In the genomic region with DNA sequence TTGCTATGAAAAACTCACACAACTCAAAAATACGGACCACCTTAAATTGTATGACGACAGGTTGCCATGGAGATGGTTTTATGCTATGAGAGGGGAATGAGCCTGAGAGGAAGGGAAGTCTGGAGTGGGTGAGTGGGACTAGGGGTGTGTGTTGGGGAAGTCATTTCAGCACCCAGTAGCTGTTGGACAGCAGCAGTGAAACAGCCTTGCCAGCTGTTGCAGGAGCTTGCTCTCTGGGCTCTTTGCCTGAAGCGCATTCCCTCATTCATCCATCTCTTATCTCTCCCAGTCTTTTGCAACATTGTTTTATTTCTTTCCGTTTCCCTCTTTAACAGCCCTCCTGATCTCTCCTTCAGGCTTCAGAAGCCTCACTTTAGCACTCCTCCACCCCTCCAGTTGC, we compare ENCODE assay signal across 15 mouse cellular contexts. TPM values are rescaled to one million over a fixed set of nuclear protein-coding genes. Genes with fewer than 3 reads are reported as not detected.
DNase-seq lines count a peak whose midpoint lies in the region; ATAC-seq and TF ChIP-seq lines count a peak whose summit lies in the region.
"Had no signal": no experiment of that assay in that cellular context is flagged by ENCODE, and none has a peak within 500 bp of the region (broad histone marks: within the 10 kb centered on the region; RNA-seq: fewer than 3 reads in every experiment).

No protein-coding gene starts in this region.

- H3K9ac ChIP-seq in heart, adult 2 months (ENCODE audit: low read depth, low read length): no peak overlapping the region
- H3K9ac ChIP-seq in neural tube, embryonic 15.5 days (replicated peaks): no peak overlapping the region
- H3K9ac ChIP-seq in stomach, postnatal 0 days (ENCODE audit: low read length): no peak overlapping the region
- H3K9ac ChIP-seq: embryonic facial prominence, embryonic 15.5 days; hindbrain, embryonic 13.5 days; kidney, embryonic 15.5 days had no signal

- WGBS in heart, adult 2 months: 26% methylated on average over 4 of the region's 4 CpGs
- 41% methylated on average over 4 of the region's 4 CpGs for WGBS in neural tube, embryonic 15.5 days
- 27% methylated on average over 4 of the region's 4 CpGs for WGBS in limb, embryonic 10.5 days
- 37% methylated on average over 4 of the region's 4 CpGs for WGBS in stomach, postnatal 0 days

- ATAC-seq in neural tube, embryonic 15.5 days (ENCODE audit: low FRiP score): no peak
- no peak for ATAC-seq in stomach, postnatal 0 days (ENCODE audit: low FRiP score, low TSS enrichment)

- H3K27ac ChIP-seq in heart, adult 2 months: no peak overlapping the region
- no peak overlapping the region for H3K27ac ChIP-seq in neural tube, embryonic 15.5 days (replicated peaks)
- H3K27ac ChIP-seq in limb, embryonic 10.5 days: no peak overlapping the region
- H3K27ac ChIP-seq in stomach, postnatal 0 days (replicated peaks): no peak overlapping the region
- H3K27ac ChIP-seq: embryonic facial prominence, embryonic 15.5 days; hindbrain, embryonic 13.5 days; kidney, embryonic 15.5 days; macrophage had no signal

- H3K4me2 ChIP-seq in neural tube, embryonic 15.5 days: no peak overlapping the region
- H3K4me2 ChIP-seq in stomach, postnatal 0 days (replicated peaks; ENCODE audit: low read depth): no peak overlapping the region
- H3K4me2 ChIP-seq: embryonic facial prominence, embryonic 15.5 days; hindbrain, embryonic 13.5 days; kidney, embryonic 15.5 days; liver, embryonic 11.5 days had no signal

- H3K27me3 ChIP-seq in heart, adult 2 months (ENCODE audit: control insufficient read depth, insufficient read depth, low read length): no peaks in the 10 kb centered on the region
- no peaks in the 10 kb centered on the region for H3K27me3 ChIP-seq in neural tube, embryonic 15.5 days (replicated peaks)
- H3K27me3 ChIP-seq in limb, embryonic 10.5 days (ENCODE audit: low read depth, poor library complexity, severe bottlenecking): no peaks in the 10 kb centered on the region
- no peaks in the 10 kb centered on the region for H3K27me3 ChIP-seq in stomach, postnatal 0 days (ENCODE audit: control insufficient read depth, insufficient read depth, low read length)
- H3K27me3 ChIP-seq: embryonic facial prominence, embryonic 15.5 days; hindbrain, embryonic 13.5 days had no signal

- no peaks in the 10 kb centered on the region for H3K79me2 ChIP-seq in heart, adult 2 months (replicated peaks; ENCODE audit: control insufficient read depth, insufficient read depth, low read length)

- TF ChIP-seq EP300 in heart, adult 2 months (IDR thresholded peaks at IDR 0.05; ENCODE audit: insufficient read depth, low read depth, low read length): no peak
- no peak for TF ChIP-seq EP300 in stomach, postnatal 0 days (optimal IDR thresholded peaks at IDR 0.05)

- TF ChIP-seq CTCF in heart, adult 2 months (IDR thresholded peaks at IDR 0.05): no peak
- TF ChIP-seq CTCF in stomach, postnatal 0 days (IDR thresholded peaks at IDR 0.05; ENCODE audit: low read depth): no peak

- peak; percentile 18 for DNase-seq in heart, postnatal 4 days
- no peak for DNase-seq in heart, adult 2 months
- DNase-seq in neural tube, embryonic 10.5 days (ENCODE audit: extremely low spot score, low spot score): peak; percentile 12
- DNase-seq in limb, embryonic 10.5 days (ENCODE audit: low spot score): peak; percentile 29
- no peak for DNase-seq in stomach, postnatal 0 days (ENCODE audit: low spot score)
- no peak for DNase-seq in ovary, adult 18-20 months (ENCODE audit: low spot score)
- no peak for DNase-seq in adrenal gland, postnatal 10 days
- DNase-seq: cerebellum, adult 8-10 months; spleen, adult 18-20 months had no signal

- intact Hi-C loops in heart, adult 2 months (cut with DNase I): no loop called here

- H3K4me3 ChIP-seq in heart, adult 2 months: no peak overlapping the region
- H3K4me3 ChIP-seq in neural tube, embryonic 15.5 days (replicated peaks): no peak overlapping the region
- H3K4me3 ChIP-seq in limb, embryonic 10.5 days: no peak overlapping the region
- H3K4me3 ChIP-seq in stomach, postnatal 0 days (ENCODE audit: low read depth, low read length): no peak overlapping the region
- H3K4me3 ChIP-seq: embryonic facial prominence, embryonic 15.5 days; hindbrain, embryonic 13.5 days; kidney, embryonic 15.5 days had no signal

- no peaks in the 10 kb centered on the region for H3K36me3 ChIP-seq in heart, adult 2 months (ENCODE audit: control insufficient read depth, insufficient read depth, low read length)
- no peaks in the 10 kb centered on the region for H3K36me3 ChIP-seq in neural tube, embryonic 15.5 days
- H3K36me3 ChIP-seq in limb, embryonic 10.5 days: no peaks in the 10 kb centered on the region
- no peaks in the 10 kb centered on the region for H3K36me3 ChIP-seq in stomach, postnatal 0 days (ENCODE audit: control insufficient read depth, insufficient read depth, low read length)
- H3K36me3 ChIP-seq: embryonic facial prominence, embryonic 15.5 days; hindbrain, embryonic 13.5 days; kidney, embryonic 15.5 days had no signal

- no peaks in the 10 kb centered on the region for H3K4me1 ChIP-seq in heart, adult 2 months (ENCODE audit: control insufficient read depth, insufficient read depth, low read length)
- H3K4me1 ChIP-seq in neural tube, embryonic 15.5 days: no peaks in the 10 kb centered on the region
- no peaks in the 10 kb centered on the region for H3K4me1 ChIP-seq in limb, embryonic 10.5 days
- no peaks in the 10 kb centered on the region for H3K4me1 ChIP-seq in stomach, postnatal 0 days (replicated peaks; ENCODE audit: control insufficient read depth, insufficient read depth)
- H3K4me1 ChIP-seq: embryonic facial prominence, embryonic 15.5 days; hindbrain, embryonic 13.5 days; kidney, embryonic 15.5 days had no signal

- no peaks in the 10 kb centered on the region for H3K9me3 ChIP-seq in neural tube, embryonic 15.5 days (replicated peaks)
- H3K9me3 ChIP-seq in limb, embryonic 10.5 days (replicated peaks): no peaks in the 10 kb centered on the region
- H3K9me3 ChIP-seq in stomach, postnatal 0 days (ENCODE audit: control insufficient read depth, low read length): no peaks in the 10 kb centered on the region
- H3K9me3 ChIP-seq: embryonic facial prominence, embryonic 15.5 days; hindbrain, embryonic 13.5 days; kidney, embryonic 15.5 days had no signal

- TF ChIP-seq POLR2A in heart, adult 2 months (IDR thresholded peaks at IDR 0.05; ENCODE audit: insufficient read depth, low read depth, low read length): no peak

RNA-seq across cellular contexts. Expression of a gene that starts 42.0 kb away (rescaled TPM):
- total RNA-seq in heart, postnatal 4 days (2021): 10 to 100 TPM; 10.1 to 10.5 TPM
- 1 to 10 TPM; 5.2 TPM for total RNA-seq in heart, adult 2 months (2021)
- 2.1 and 4.0 TPM in 2 replicates for polyA plus RNA-seq in heart, adult 2 months (2012; rRNA removed)
- 20.0 and 20.7 TPM in 2 replicates for polyA plus RNA-seq in neural tube, embryonic 15.5 days (2015; fragmentation: Nextera tagmentation; extraction: Ambion mirVana)
- 5.0 and 5.6 TPM in 2 replicates for polyA plus RNA-seq in limb, embryonic 10.5 days (2016; fragmentation: Nextera tagmentation; extraction: Ambion mirVana)
- 8.2 TPM in 2 replicates for polyA plus RNA-seq in stomach, postnatal 0 days (2015; fragmentation: Nextera tagmentation; extraction: Ambion mirVana)
- total RNA-seq in adrenal gland, postnatal 10 days (2021): 10 to 100 TPM; 10.3 to 10.8 TPM

Comparison
In these comparisons a context has a peak if more than half of its experiments do, and no peak if none do; other contexts are left out.
1. DNase-seq: peak in heart, postnatal 4 days (single experiment), neural tube, embryonic 10.5 days (single experiment) and limb, embryonic 10.5 days (single experiment); none in heart, adult 2 months (0 of 2), stomach, postnatal 0 days (single experiment), ovary, adult 18-20 months (single experiment) and adrenal gland, postnatal 10 days (single experiment).